Comparison of ENCODE assay signal across 12 mouse cellular contexts in genomic region chr4:82360081-82360511, GRCm38 (mm10).
DNase-seq lines count a peak whose midpoint lies in the region; ATAC-seq and TF ChIP-seq lines count a peak whose summit lies in the region.
"Had no signal": no experiment of that assay in that cellular context is flagged by ENCODE, and none has a peak within 500 bp of the region (broad histone marks: within the 10 kb centered on the region; RNA-seq: fewer than 3 reads in every experiment).

No protein-coding gene starts in this region.

- 51% methylated on average over 4 of the region's 4 CpGs for WGBS in heart, embryonic 13.5 days
- 34% methylated on average over 4 of the region's 4 CpGs for WGBS in midbrain, embryonic 11.5 days
- WGBS in midbrain, embryonic 13.5 days: 26% methylated on average over 4 of the region's 4 CpGs
- 4% methylated on average over 4 of the region's 4 CpGs for WGBS in forebrain, embryonic 14.5 days
- 42% methylated on average over 4 of the region's 4 CpGs for WGBS in thymus, adult 2 months

- DNase-seq in heart, adult 8-10 months (ENCODE audit: low spot score): no peak
- peak; percentile 66 for DNase-seq in midbrain, embryonic 11.5 days (ENCODE audit: low spot score, missing footprints)
- peak; percentile 70 for DNase-seq in forebrain, embryonic 14.5 days (ENCODE audit: low spot score)
- no peak for DNase-seq in thymus, adult 2 months
- DNase-seq: kidney, adult 2 months; thymus, postnatal 36 days had no signal

- H3K36me3 ChIP-seq in heart, embryonic 13.5 days: peaks cover 26% of the 10 kb centered on the region
- no peaks in the 10 kb centered on the region for H3K36me3 ChIP-seq in midbrain, embryonic 11.5 days (ENCODE audit: control insufficient read depth, insufficient read depth, low read length)
- no peaks in the 10 kb centered on the region for H3K36me3 ChIP-seq in midbrain, embryonic 13.5 days
- peaks cover 15% of the 10 kb centered on the region for H3K36me3 ChIP-seq in forebrain, embryonic 14.5 days (ENCODE audit: control insufficient read depth, insufficient read depth, low read length)
- H3K36me3 ChIP-seq in thymus, adult 2 months (ENCODE audit: control insufficient read depth, insufficient read depth, low read length): no peaks in the 10 kb centered on the region
- H3K36me3 ChIP-seq: hindbrain, embryonic 15.5 days; liver, embryonic 15.5 days had no signal

- no peak overlapping the region for H3K9ac ChIP-seq in heart, embryonic 13.5 days
- no peak overlapping the region for H3K9ac ChIP-seq in midbrain, embryonic 11.5 days (ENCODE audit: low read length)
- H3K9ac ChIP-seq in midbrain, embryonic 13.5 days (replicated peaks): no peak overlapping the region
- no peak overlapping the region for H3K9ac ChIP-seq in forebrain, embryonic 14.5 days (ENCODE audit: low read length)
- H3K9ac ChIP-seq: hindbrain, embryonic 15.5 days; liver, embryonic 15.5 days had no signal

- no peak for ATAC-seq in heart, embryonic 13.5 days (ENCODE audit: extremely low read depth, insufficient number of reproducible peaks, low FRiP score, low TSS enrichment)
- ATAC-seq in midbrain, embryonic 11.5 days (ENCODE audit: low FRiP score): no peak
- no peak for ATAC-seq in midbrain, embryonic 13.5 days
- peak; percentile 52; the same call in 1 of the 2 replicates for ATAC-seq in forebrain, embryonic 14.5 days
- no peak for ATAC-seq in megakaryocyte progenitor cell, adult 5-6 weeks (replicated peaks; ENCODE audit: poor library complexity)

- no peak overlapping the region for H3K4me2 ChIP-seq in heart, embryonic 13.5 days
- H3K4me2 ChIP-seq in midbrain, embryonic 11.5 days: no peak overlapping the region
- H3K4me2 ChIP-seq in midbrain, embryonic 13.5 days (replicated peaks): no peak overlapping the region
- H3K4me2 ChIP-seq in forebrain, embryonic 14.5 days (ENCODE audit: low read length): no peak overlapping the region
- H3K4me2 ChIP-seq: hindbrain, embryonic 15.5 days; liver, embryonic 15.5 days had no signal

- no peak overlapping the region for H3K4me3 ChIP-seq in heart, embryonic 13.5 days
- H3K4me3 ChIP-seq in midbrain, embryonic 11.5 days (ENCODE audit: low read depth, low read length): no peak overlapping the region
- no peak overlapping the region for H3K4me3 ChIP-seq in midbrain, embryonic 13.5 days (replicated peaks)
- no peak overlapping the region for H3K4me3 ChIP-seq in forebrain, embryonic 14.5 days (ENCODE audit: low read depth, low read length)
- no peak overlapping the region for H3K4me3 ChIP-seq in thymus, adult 2 months (ENCODE audit: control insufficient read depth, insufficient read depth, low read length)
- H3K4me3 ChIP-seq: hindbrain, embryonic 15.5 days; liver, embryonic 15.5 days; megakaryocyte, embryonic 14.5 days had no signal

- no peak for TF ChIP-seq CTCF in thymus, adult 2 months (IDR thresholded peaks at IDR 0.05; ENCODE audit: borderline replicate concordance, control insufficient read depth, extremely low read depth, insufficient read depth, low read length, poor library complexity)

- peaks cover 59% of the 10 kb centered on the region for H3K4me1 ChIP-seq in heart, embryonic 13.5 days
- 0 out of 2 replicates have a peak, but pooled peaks cover 4% of the 10 kb centered on the region for H3K4me1 ChIP-seq in midbrain, embryonic 11.5 days (ENCODE audit: control insufficient read depth, insufficient read depth, low read length)
- peaks cover 9% of the 10 kb centered on the region for H3K4me1 ChIP-seq in midbrain, embryonic 13.5 days (replicated peaks)
- peaks cover 22% of the 10 kb centered on the region for H3K4me1 ChIP-seq in forebrain, embryonic 14.5 days (ENCODE audit: control insufficient read depth, insufficient read depth, low read length)
- peaks cover 2% of the 10 kb centered on the region; the same call in 1 of the 2 replicates for H3K4me1 ChIP-seq in thymus, adult 2 months (replicated peaks; ENCODE audit: control insufficient read depth, insufficient read depth, low read length)
- H3K4me1 ChIP-seq: liver, embryonic 15.5 days had no signal

- H3K9me3 ChIP-seq in heart, embryonic 13.5 days: no peaks in the 10 kb centered on the region
- H3K9me3 ChIP-seq in midbrain, embryonic 11.5 days (ENCODE audit: control insufficient read depth, low read length): no peaks in the 10 kb centered on the region
- no peaks in the 10 kb centered on the region for H3K9me3 ChIP-seq in midbrain, embryonic 13.5 days
- H3K9me3 ChIP-seq in forebrain, embryonic 14.5 days (replicated peaks; ENCODE audit: control insufficient read depth, low read length): no peaks in the 10 kb centered on the region
- H3K9me3 ChIP-seq: hindbrain, embryonic 15.5 days; liver, embryonic 15.5 days; megakaryocyte, embryonic 14.5 days had no signal

- 0 out of 2 replicates have a peak overlapping the region, but pooled peaks have one; percentile 28 for H3K27ac ChIP-seq in heart, embryonic 13.5 days (replicated peaks)
- no peak overlapping the region for H3K27ac ChIP-seq in midbrain, embryonic 11.5 days (ENCODE audit: low read depth, low read length)
- no peak overlapping the region for H3K27ac ChIP-seq in midbrain, embryonic 13.5 days
- no peak overlapping the region for H3K27ac ChIP-seq in forebrain, embryonic 14.5 days (ENCODE audit: low read depth, low read length)
- H3K27ac ChIP-seq in thymus, adult 2 months (ENCODE audit: control insufficient read depth, insufficient read depth, low read length): no peak overlapping the region
- H3K27ac ChIP-seq: hindbrain, embryonic 15.5 days; liver, embryonic 15.5 days had no signal

- H3K27me3 ChIP-seq in heart, embryonic 13.5 days (replicated peaks): no peaks in the 10 kb centered on the region
- no peaks in the 10 kb centered on the region for H3K27me3 ChIP-seq in midbrain, embryonic 11.5 days (ENCODE audit: control insufficient read depth, insufficient read depth, low read length)
- no peaks in the 10 kb centered on the region for H3K27me3 ChIP-seq in midbrain, embryonic 13.5 days
- no peaks in the 10 kb centered on the region for H3K27me3 ChIP-seq in forebrain, embryonic 14.5 days (replicated peaks; ENCODE audit: control insufficient read depth, insufficient read depth, low read length)
- H3K27me3 ChIP-seq in thymus, adult 2 months (ENCODE audit: control insufficient read depth, insufficient read depth, low read length): no peaks in the 10 kb centered on the region
- H3K27me3 ChIP-seq: hindbrain, embryonic 15.5 days; liver, embryonic 15.5 days; megakaryocyte, embryonic 14.5 days had no signal

- no peak for TF ChIP-seq POLR2A in thymus, adult 2 months (IDR thresholded peaks at IDR 0.05; ENCODE audit: control insufficient read depth, extremely low read depth, insufficient read depth, low read length, poor library complexity)

Comparison
In these comparisons a context has a peak if more than half of its experiments do, and no peak if none do; other contexts are left out.
1. DNase-seq: peak in midbrain, embryonic 11.5 days (single experiment) and forebrain, embryonic 14.5 days (single experiment); none in heart, adult 8-10 months (single experiment) and thymus, adult 2 months (single experiment).